Mouse (Mus musculus): ENCODE data around the gene Gse1.

DNA sequence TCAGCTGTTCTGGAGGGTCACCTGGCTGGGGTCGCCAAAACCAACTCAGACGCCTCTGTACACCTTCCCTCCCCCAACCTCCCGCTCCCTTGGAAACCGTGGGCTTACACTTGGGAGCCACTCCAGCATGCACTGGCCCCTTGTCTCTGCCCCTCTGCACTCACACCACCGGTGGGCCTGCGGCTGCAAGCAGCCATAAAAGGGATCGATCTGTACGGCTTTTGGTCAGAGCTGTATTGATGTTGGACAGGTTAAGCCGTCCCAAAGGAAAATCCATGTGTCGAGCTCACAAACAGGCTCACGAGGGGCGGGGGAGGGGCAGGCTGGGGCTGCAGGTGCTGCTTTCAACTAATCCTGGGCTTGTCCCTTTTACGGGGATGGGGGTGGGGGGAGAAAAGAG, 314.7 kb downstream of the Gse1 start:
- TF ChIP-seq ZNF384 (IDR thresholded peaks at IDR 0.05; ENCODE audit: low read depth, low read length): no peak
- no peak for TF ChIP-seq HCFC1 (IDR thresholded peaks at IDR 0.05; ENCODE audit: borderline replicate concordance, insufficient read depth, low read length)
- no peak for TF ChIP-seq ZC3H11A (IDR thresholded peaks at IDR 0.05; ENCODE audit: borderline replicate concordance, low read depth, low read length)
- no peak for TF ChIP-seq MAFK (IDR thresholded peaks at IDR 0.05; ENCODE audit: insufficient read depth, low read depth, low read length)
